Mouse (Mus musculus) forebrain, embryonic 11.5 days (tissue): ENCODE results near the gene Pstpip1. TPM values are rescaled to one million over a fixed set of nuclear protein-coding genes. Genes with fewer than 3 reads are reported as not detected.

ENCODE experiments used
- ATAC-seq: fragments of 200-750 bp; cut with Nextera tagmentation; replicated peaks from 2 replicates; pipeline ENCODE4 v1.8.0; 2017; ENCODE audit warnings: moderate TSS enrichment; ENCODE audit not compliant: low FRiP score
- DNase-seq: peaks from one replicate; pipeline ENCODE4 v3.0.0-alpha.2; 2017; ENCODE audit warnings: low spot score
- H3K27ac ChIP-seq: fragments of 300-500 bp; sonication (generic); 2 replicates; pipeline ENCODE4 v1.5.1; 2014; ENCODE audit warnings: low read depth, low read length
- H3K27me3 ChIP-seq: fragments of 300-500 bp; sonication (generic); 2 replicates; pipeline ENCODE4 v1.6.1; 2014; ENCODE audit warnings: mild to moderate bottlenecking, low read length, mixed read lengths; ENCODE audit not compliant: control insufficient read depth, insufficient read depth
- H3K36me3 ChIP-seq: fragments of 300-500 bp; sonication (generic); 2 replicates; pipeline ENCODE4 v1.6.1; 2014; ENCODE audit warnings: mild to moderate bottlenecking, low read length, moderate library complexity, mixed read lengths; ENCODE audit not compliant: control insufficient read depth, insufficient read depth
- H3K4me1 ChIP-seq: fragments of 300-500 bp; sonication (generic); replicated peaks from 2 replicates; pipeline ENCODE4 v1.6.1; 2014; ENCODE audit warnings: low read length, mixed read lengths; ENCODE audit not compliant: control insufficient read depth, insufficient read depth
- H3K4me2 ChIP-seq: fragments of 300-500 bp; sonication (generic); 2 replicates; pipeline ENCODE4 v1.6.1; 2014; ENCODE audit warnings: low read depth, mild to moderate bottlenecking, low read length, moderate library complexity, mixed read lengths; ENCODE audit not compliant: severe bottlenecking
- H3K4me3 ChIP-seq: fragments of 300-500 bp; sonication (generic); 2 replicates; pipeline ENCODE4 v1.5.1; 2014; ENCODE audit warnings: low read depth, low read length
- H3K9ac ChIP-seq: fragments of 300-500 bp; sonication (generic); 2 replicates; pipeline ENCODE4 v1.6.1; 2014; ENCODE audit warnings: low read length
- H3K9me3 ChIP-seq: fragments of 300-500 bp; sonication (generic); 2 replicates; pipeline ENCODE4 v1.6.1; 2016; ENCODE audit warnings: low read length, mixed read lengths; ENCODE audit not compliant: control insufficient read depth
- WGBS: fragments of 180-500 bp; shearing (Covaris S2); extraction: QIAGEN DNeasy Blood & Tissue Kit; methylation state at CpG from one replicate; pipeline ENCODE4 v1.1.7; 2014; 5-methylcytosine and 5-hydroxymethylcytosine counted together
- polyA plus RNA-seq: library from polyadenylated mRNA; unstranded; fragments of >200 nt; fragmentation: Nextera tagmentation; extraction: Ambion mirVana; gene quantifications from 2 replicates; pipeline ENCODE4 v1.2.1, GENCODE M21; 2014

Gene Pstpip1
- polyA plus RNA-seq, 1 experiment from 2014 or later = 0.40 TPM

- no peaks in the 10 kb centered on the region for H3K27me3 ChIP-seq
- H3K9ac ChIP-seq = no peak overlapping the region
- no peak overlapping the region for H3K4me2 ChIP-seq
- H3K4me1 ChIP-seq = peaks cover 2% of the 10 kb centered on the region; the same call in 1 of the 2 replicates
- DNase-seq (no peak), ATAC-seq (no peak)
- H3K36me3 ChIP-seq = no peaks in the 10 kb centered on the region
- 49% methylated on average over 2 of the region's 2 CpGs for WGBS
- no peaks in the 10 kb centered on the region for H3K9me3 ChIP-seq
- H3K27ac ChIP-seq = no peak overlapping the region
- H3K4me3 ChIP-seq = no peak overlapping the region
Observed at GRCm38 (mm10) chr9:56092102-56092501, 2.3 kb downstream of the Pstpip1 start.

- WGBS = 85% methylated on average over 4 of the region's 4 CpGs
- Histone ChIP-seq H3K27ac (no peak overlapping the region), H3K4me2 (no peak overlapping the region), H3K4me1 (no peaks in the 10 kb centered on the region), H3K9me3 (no peaks in the 10 kb centered on the region), H3K4me3 (no peak overlapping the region), H3K27me3 (no peaks in the 10 kb centered on the region), H3K36me3 (no peaks in the 10 kb centered on the region), H3K9ac (no peak overlapping the region)
- DNase-seq = no peak
- ATAC-seq = no peak
Observed at GRCm38 (mm10) chr9:56097584-56098298, 8.0 kb downstream of the Pstpip1 start.

DNA sequence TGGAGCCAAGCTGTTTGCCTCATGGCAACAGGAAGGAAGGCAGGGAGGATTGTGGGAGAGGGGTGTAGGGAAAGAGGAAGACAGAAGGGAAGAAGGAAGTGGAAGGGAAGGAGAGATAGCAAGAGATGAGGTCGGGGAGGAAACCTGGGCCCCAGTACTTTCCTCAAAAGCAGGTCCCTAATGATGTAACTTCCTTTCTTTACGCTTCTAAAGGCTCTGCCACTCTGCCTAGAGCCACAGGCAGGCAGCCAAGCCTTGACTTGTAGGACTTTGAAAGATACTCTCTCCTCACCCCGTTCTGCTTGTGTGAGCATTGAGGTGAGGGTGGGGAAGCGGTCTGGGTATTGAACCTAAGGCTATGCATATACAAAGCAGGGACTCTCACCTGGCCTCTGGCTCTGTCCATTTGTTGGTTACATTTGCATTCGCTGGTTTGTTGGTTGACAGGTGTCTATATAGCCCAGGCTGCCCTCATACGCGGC, 10.3 kb downstream of the Pstpip1 start:
- WGBS = 88% methylated on average over 7 of the region's 7 CpGs
- DNase-seq (no peak), ATAC-seq (no peak)
- H3K4me3 ChIP-seq = no peak overlapping the region
- no peaks in the 10 kb centered on the region for H3K36me3 ChIP-seq
- no peaks in the 10 kb centered on the region for H3K4me1 ChIP-seq
- no peak overlapping the region for H3K9ac ChIP-seq
- H3K4me2 ChIP-seq = no peak overlapping the region
- no peaks in the 10 kb centered on the region for H3K9me3 ChIP-seq
- no peaks in the 10 kb centered on the region for H3K27me3 ChIP-seq
- no peak overlapping the region for H3K27ac ChIP-seq

GRCm38 (mm10) chr9:56101022-56101421, 11.3 kb downstream of the Pstpip1 start:
- H3K4me2 ChIP-seq = no peak overlapping the region
- 83% methylated on average over 4 of the region's 4 CpGs for WGBS

DNA sequence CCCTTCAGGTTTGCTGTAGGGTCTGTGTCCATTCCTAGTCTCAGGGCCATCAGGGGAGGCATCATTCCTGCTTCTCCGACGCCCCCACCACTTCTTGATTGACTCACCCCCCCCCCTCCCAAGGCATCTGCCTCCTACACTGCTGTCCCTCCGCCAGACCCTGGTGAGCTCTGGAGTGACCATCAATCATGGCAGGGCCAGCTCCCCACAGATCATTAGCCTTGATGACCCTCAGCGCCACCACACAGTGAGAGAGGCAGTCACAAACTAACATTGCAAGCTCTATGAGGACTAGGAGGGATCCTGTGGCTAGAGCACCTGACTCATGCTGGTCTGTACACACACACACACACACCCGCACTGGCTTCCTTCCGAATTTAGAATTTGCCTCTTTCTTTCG, 15.2 kb downstream of the Pstpip1 start:
- Histone ChIP-seq H3K9ac (no peak overlapping the region), H3K4me3 (no peak overlapping the region), H3K36me3 (no peaks in the 10 kb centered on the region), H3K9me3 (no peaks in the 10 kb centered on the region), H3K27me3 (no peaks in the 10 kb centered on the region), H3K4me2 (no peak overlapping the region), H3K27ac (no peak overlapping the region), H3K4me1 (no peaks in the 10 kb centered on the region)
- DNase-seq (no peak), ATAC-seq (no peak)
- WGBS = 83% methylated on average over 7 of the region's 7 CpGs

More at GRCm38 (mm10) chr9:56101022-56101421, 11.3 kb downstream of the Pstpip1 start:
- DNase-seq (no peak), ATAC-seq (no peak)
- Histone ChIP-seq H3K27ac (no peak overlapping the region), H3K9me3 (no peaks in the 10 kb centered on the region), H3K4me1 (no peaks in the 10 kb centered on the region), H3K27me3 (no peaks in the 10 kb centered on the region), H3K36me3 (no peaks in the 10 kb centered on the region), H3K9ac (no peak overlapping the region), H3K4me3 (no peak overlapping the region)

DNA sequence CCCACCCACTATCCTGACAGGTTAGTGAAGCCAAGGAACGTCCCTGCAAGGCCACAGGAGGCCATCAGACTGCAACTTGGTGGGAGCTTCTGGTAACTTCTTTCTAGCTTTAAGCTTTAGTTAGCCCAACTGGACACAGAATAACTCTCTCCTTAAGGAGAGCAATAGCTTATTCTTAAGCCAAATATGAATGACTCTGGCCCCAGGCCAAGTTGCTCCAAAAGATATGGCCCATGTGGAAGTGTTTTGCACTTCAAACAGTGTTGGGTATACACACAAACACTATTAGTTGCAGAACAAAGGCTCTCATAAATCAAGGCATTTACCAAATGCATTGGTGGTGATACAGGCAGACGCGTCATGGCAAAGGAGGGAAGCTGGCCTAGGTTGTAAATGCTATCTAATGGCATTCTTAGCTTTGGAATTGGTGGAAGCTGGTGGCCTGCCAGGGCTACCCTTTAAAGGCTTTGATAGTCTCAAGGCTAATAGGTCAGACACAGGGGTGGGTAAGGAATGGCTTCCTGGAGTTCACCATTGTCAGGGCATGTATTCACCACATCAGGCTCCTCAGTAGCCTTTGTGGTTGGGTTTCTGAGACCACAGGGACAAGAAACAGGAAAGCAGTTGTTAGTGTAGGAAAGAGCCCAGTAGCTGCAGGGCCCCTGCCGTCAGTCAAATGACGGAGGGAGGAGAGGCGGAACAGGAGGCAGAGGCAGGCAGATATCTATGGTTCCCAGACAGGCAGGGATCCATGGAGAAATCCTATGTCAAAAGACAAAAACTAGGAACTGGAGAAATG, 16.7 kb downstream of the Pstpip1 start:
- Histone ChIP-seq H3K4me3 (no peak overlapping the region), H3K4me2 (no peak overlapping the region), H3K36me3 (no peaks in the 10 kb centered on the region), H3K27ac (no peak overlapping the region), H3K9me3 (no peaks in the 10 kb centered on the region), H3K9ac (no peak overlapping the region), H3K27me3 (no peaks in the 10 kb centered on the region), H3K4me1 (no peaks in the 10 kb centered on the region)
- DNase-seq = no peak
- 52% methylated on average over 6 of the region's 6 CpGs for WGBS
- ATAC-seq = no peak

DNA sequence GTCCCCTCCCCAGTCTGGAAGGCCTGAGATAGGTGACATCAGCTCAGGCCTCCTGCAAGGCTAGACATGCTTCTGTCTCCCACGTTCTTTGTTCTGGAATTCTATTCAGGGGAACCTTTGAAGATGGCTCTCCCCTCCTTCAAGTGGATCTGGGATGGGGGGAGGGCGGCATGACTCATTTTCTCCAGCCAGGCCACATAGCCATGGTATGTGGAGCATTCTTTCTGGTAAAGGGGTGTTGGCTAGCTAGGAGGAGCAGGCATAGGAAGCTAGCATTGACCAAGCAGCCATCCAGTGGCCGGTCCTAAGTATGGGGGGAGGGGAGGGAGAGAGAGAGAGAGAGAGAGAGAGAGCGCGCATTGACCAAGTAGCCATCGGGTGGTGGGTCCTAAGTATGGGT, 17.8 kb downstream of the Pstpip1 start:
- Histone ChIP-seq H3K36me3 (no peaks in the 10 kb centered on the region), H3K4me3 (no peak overlapping the region), H3K9ac (no peak overlapping the region), H3K27ac (no peak overlapping the region), H3K27me3 (no peaks in the 10 kb centered on the region), H3K9me3 (no peaks in the 10 kb centered on the region), H3K4me2 (no peak overlapping the region), H3K4me1 (no peaks in the 10 kb centered on the region)
- DNase-seq = no peak
- 75% methylated on average over 6 of the region's 6 CpGs for WGBS
- no peak for ATAC-seq

DNA sequence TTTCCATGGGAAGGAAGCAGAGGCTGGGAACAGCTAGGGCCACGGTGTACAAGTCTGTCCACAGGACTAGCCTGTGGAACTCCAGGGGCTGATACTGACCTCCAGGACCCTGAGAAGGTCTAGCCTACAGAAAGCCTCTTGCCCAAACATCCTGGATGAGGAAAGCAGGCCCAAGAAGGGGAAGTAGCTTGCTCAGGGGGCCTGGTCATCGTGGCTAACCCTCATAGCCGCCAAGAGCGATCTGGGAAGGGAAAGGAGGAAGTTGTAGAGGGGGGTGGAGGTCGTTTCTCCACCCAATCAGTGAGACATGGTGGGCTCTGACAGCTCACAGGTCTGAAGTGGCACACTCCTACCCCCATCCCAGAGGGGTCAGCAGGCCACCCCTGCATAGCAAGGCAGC, 18.4 kb downstream of the Pstpip1 start:
- DNase-seq = no peak
- H3K4me3 ChIP-seq = no peak overlapping the region
- no peak for ATAC-seq

More for the DNA sequence above, 18.4 kb downstream of the Pstpip1 start:
- Histone ChIP-seq H3K4me1 (no peaks in the 10 kb centered on the region), H3K9me3 (no peaks in the 10 kb centered on the region), H3K4me2 (no peak overlapping the region), H3K27me3 (no peaks in the 10 kb centered on the region), H3K27ac (no peak overlapping the region), H3K36me3 (no peaks in the 10 kb centered on the region), H3K9ac (no peak overlapping the region)
- WGBS = 90% methylated on average over 5 of the region's 5 CpGs
